Mouse (Mus musculus) liver, adult 2 months (tissue): ENCODE measurements around the gene Arglu1. TPM values are rescaled to one million over a fixed set of nuclear protein-coding genes. Genes with fewer than 3 reads are reported as not detected.

Experiments used
- DNase-seq: peaks from one replicate; pipeline ENCODE4 v3.0.0-alpha.2; 2011; ENCODE audit warnings: low read depth, low spot score; ENCODE audit errors: extremely low read depth
- H3K27ac ChIP-seq: fragments of 200-500 bp; replicated peaks from 2 replicates; pipeline ENCODE4 v1.5.1; 2012; ENCODE audit warnings: low read depth, mild to moderate bottlenecking, control low read depth, inconsistent platforms, low read length; ENCODE audit not compliant: insufficient read depth
- H3K27me3 ChIP-seq: fragments of 200-500 bp; 2 replicates; pipeline ENCODE4 v1.6.1; 2012; ENCODE audit warnings: mild to moderate bottlenecking, moderate library complexity, low read length, inconsistent platforms; ENCODE audit not compliant: control insufficient read depth, insufficient read depth
- H3K36me3 ChIP-seq: fragments of 200-500 bp; 2 replicates; pipeline ENCODE4 v1.6.1; 2012; ENCODE audit warnings: low read length, inconsistent platforms; ENCODE audit not compliant: control insufficient read depth, insufficient read depth
- H3K4me1 ChIP-seq: fragments of 200-500 bp; 2 replicates; pipeline ENCODE4 v1.6.1; 2011; ENCODE audit warnings: low read length; ENCODE audit not compliant: control insufficient read depth, insufficient read depth
- H3K4me3 ChIP-seq: fragments of 200-500 bp; 2 replicates; pipeline ENCODE4 v1.5.1; 2011; ENCODE audit warnings: low read depth, mild to moderate bottlenecking, control low read depth, low read length, moderate library complexity; ENCODE audit not compliant: insufficient read depth
- H3K79me2 ChIP-seq: fragments of 200-500 bp; 2 replicates; pipeline ENCODE4 v1.6.1; 2012; ENCODE audit warnings: inconsistent platforms, mild to moderate bottlenecking, low read length, moderate library complexity; ENCODE audit not compliant: control insufficient read depth, insufficient read depth
- H3K9ac ChIP-seq: fragments of 200-500 bp; 2 replicates; pipeline ENCODE4 v1.6.1; 2012; ENCODE audit warnings: low read depth, mild to moderate bottlenecking, control low read depth, inconsistent platforms, low read length
- CTCF ChIP-seq: fragments of 200-500 bp; IDR thresholded peaks from 2 replicates; pipeline ENCODE4 v1.5.1; 2011; ENCODE audit warnings: low read depth, low read length, control low read depth
- POLR2A ChIP-seq: fragments of 200-500 bp; IDR thresholded peaks from 2 replicates; pipeline ENCODE4 v1.6.1; 2011; ENCODE audit warnings: low read length, control low read depth; ENCODE audit not compliant: insufficient read depth; ENCODE audit errors: extremely low read depth
- WGBS: fragments of 180-500 bp; shearing (Covaris S2); methylation state at CpG from one replicate; pipeline ENCODE4 v1.1.7; 2018; 5-methylcytosine and 5-hydroxymethylcytosine counted together
- polyA plus RNA-seq: library from polyadenylated mRNA; depleted of rRNA; stranded (reverse); fragments of >200 nt; gene quantifications from 2 replicates; pipeline ENCODE4 v1.2.3, GENCODE M21; 2012; rRNA removed
- total RNA-seq: library from RNA; depleted of rRNA; stranded (reverse); fragments of >200 nt; gene quantifications from 2 replicates; pipeline ENCODE4 v1.2.3, GENCODE M21; 2014; rRNA removed

Arglu1 gene
- total and polyA plus RNA-seq, 2 experiments: 11.5 to 19.2 TPM

- Histone ChIP-seq H3K36me3 (no peaks in the 10 kb centered on the region; the same call in 1 of the 2 replicates), H3K27me3 (no peaks in the 10 kb centered on the region), H3K79me2 (no peaks in the 10 kb centered on the region), H3K27ac (no peak overlapping the region), H3K4me1 (no peaks in the 10 kb centered on the region), H3K4me3 (no peak overlapping the region), H3K9ac (no peak overlapping the region)
- TF ChIP-seq POLR2A (no peak), CTCF (no peak)
- DNase-seq: no peak
- WGBS: 91% methylated on average over 12 of the region's 12 CpGs
These were observed 68.3 kb downstream of the Arglu1 start for GRCm38 (mm10) chr8:8622031-8622430.

DNA sequence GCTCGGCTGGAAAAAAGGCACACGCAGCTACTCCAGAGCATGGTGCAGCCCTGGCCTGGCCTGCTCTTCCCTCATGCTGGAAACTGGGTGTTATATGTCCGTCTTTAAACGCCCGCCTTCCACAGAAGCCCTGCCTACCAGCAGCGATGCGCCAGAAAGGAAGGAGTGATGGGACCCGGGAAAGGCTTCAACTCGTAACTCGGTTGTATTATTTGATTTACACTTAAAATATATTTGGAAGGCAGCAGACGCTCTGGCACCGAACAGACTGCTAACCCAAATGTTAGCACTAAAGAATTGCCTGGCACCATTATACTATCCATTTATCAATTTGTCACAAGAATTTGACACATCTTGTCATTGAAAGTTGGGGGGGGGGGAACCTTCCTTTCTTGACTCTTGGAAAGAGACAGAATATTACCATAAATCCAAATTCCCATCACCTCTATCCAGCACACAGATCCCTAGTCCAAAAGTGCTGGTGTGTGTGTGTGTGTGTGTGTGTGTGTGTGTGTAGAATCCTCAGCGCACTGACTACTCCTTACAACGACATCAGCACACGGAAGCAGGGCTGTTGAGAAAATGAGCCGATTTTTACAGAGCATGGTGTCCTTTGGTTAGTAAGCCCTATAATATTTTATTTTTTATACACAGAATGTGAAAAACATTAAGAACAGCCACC lies 68.9 kb downstream of the Arglu1 start:
- DNase-seq: no peak
- Histone ChIP-seq H3K79me2 (no peaks in the 10 kb centered on the region), H3K27me3 (no peaks in the 10 kb centered on the region), H3K27ac (no peak overlapping the region), H3K4me1 (no peaks in the 10 kb centered on the region), H3K36me3 (no peaks in the 10 kb centered on the region; the same call in 1 of the 2 replicates), H3K9ac (no peak overlapping the region), H3K4me3 (no peak overlapping the region)
- TF ChIP-seq CTCF (no peak), POLR2A (no peak)
- 92% methylated on average over 16 of the region's 16 CpGs for WGBS

GRCm38 (mm10) chr8:8620536-8620935 lies 69.8 kb downstream of the Arglu1 start:
- no peaks in the 10 kb centered on the region for H3K27me3 ChIP-seq
- no peak for DNase-seq
- H3K4me1 ChIP-seq: no peaks in the 10 kb centered on the region
- H3K79me2 ChIP-seq: no peaks in the 10 kb centered on the region
- H3K9ac ChIP-seq: no peak overlapping the region
- 94% methylated on average over 21 of the region's 21 CpGs for WGBS
- no peak for TF ChIP-seq CTCF
- TF ChIP-seq POLR2A: no peak
- no peaks in the 10 kb centered on the region; the same call in 1 of the 2 replicates for H3K36me3 ChIP-seq
- no peak overlapping the region for H3K27ac ChIP-seq
- no peak overlapping the region for H3K4me3 ChIP-seq

- 77% methylated on average over 19 of the region's 19 CpGs for WGBS
- no peak for DNase-seq
- no peak overlapping the region for H3K4me3 ChIP-seq
These were observed 70.8 kb downstream of the Arglu1 start for GRCm38 (mm10) chr8:8619221-8620194.

More at GRCm38 (mm10) chr8:8619221-8620194, 70.8 kb downstream of the Arglu1 start:
- Histone ChIP-seq H3K27ac (no peak overlapping the region), H3K36me3 (no peaks in the 10 kb centered on the region; the same call in 1 of the 2 replicates), H3K79me2 (no peaks in the 10 kb centered on the region), H3K9ac (no peak overlapping the region), H3K27me3 (no peaks in the 10 kb centered on the region), H3K4me1 (no peaks in the 10 kb centered on the region)
- no peak for TF ChIP-seq POLR2A
- TF ChIP-seq CTCF: no peak

Other genes with a start within 250 kb of the Arglu1 start
- gene Efnb2, start 29.3 kb downstream of the Arglu1 start, total RNA-seq: 1.8 and 4.0 TPM in 2 replicates
- 2.3 and 2.8 TPM in 2 replicates for gene Efnb2, start 29.3 kb downstream of the Arglu1 start, polyA plus RNA-seq